Mouse (Mus musculus): ENCODE measurements around the gene Olfr165.
"Not testable (repeated sequence)": the region's sequence is repeated elsewhere in the genome, so short reads cannot be mapped to it uniquely, and the experiment has no call there.

The Olfr165 gene

GRCm38 (mm10) chr16:19423034-19423433 lies at the start of gene Olfr165:
Olfr165 (minus strand) TSS chr16:19423134.
- no peak for DNase-seq (ENCODE audit: low read depth)

- no peak for DNase-seq (ENCODE audit: low read depth)
These were observed 41.4 kb upstream of the Olfr165 start for GRCm38 (mm10) chr16:19464365-19464764.

- DNase-seq (ENCODE audit: low read depth) = not testable (repeated sequence)
These were observed 35.8 kb upstream of the Olfr165 start for GRCm38 (mm10) chr16:19458741-19459140.

GRCm38 (mm10) chr16:19387984-19388383 lies 35.0 kb downstream of the Olfr165 start:
- DNase-seq (ENCODE audit: low read depth) = no peak

Data from c-Kit-positive CD71-positive TER-119-negative erythroid progenitor cells, embryonic 14.5 days (primary cell).